Mouse (Mus musculus) forebrain, embryonic 11.5 days (tissue): ENCODE results near the gene Vmn2r19. TPM values are rescaled to one million over a fixed set of nuclear protein-coding genes. Genes with fewer than 3 reads are reported as not detected.

Experiments
- ATAC-seq: fragments of 200-750 bp; cut with Nextera tagmentation; replicated peaks from 2 replicates; pipeline ENCODE4 v1.8.0; 2017; ENCODE audit warnings: moderate TSS enrichment; ENCODE audit not compliant: low FRiP score
- DNase-seq: peaks from one replicate; pipeline ENCODE4 v3.0.0-alpha.2; 2017; ENCODE audit warnings: low spot score
- H3K27ac ChIP-seq: fragments of 300-500 bp; sonication (generic); 2 replicates; pipeline ENCODE4 v1.5.1; 2014; ENCODE audit warnings: low read depth, low read length
- H3K27me3 ChIP-seq: fragments of 300-500 bp; sonication (generic); 2 replicates; pipeline ENCODE4 v1.6.1; 2014; ENCODE audit warnings: mild to moderate bottlenecking, low read length, mixed read lengths; ENCODE audit not compliant: control insufficient read depth, insufficient read depth
- H3K36me3 ChIP-seq: fragments of 300-500 bp; sonication (generic); 2 replicates; pipeline ENCODE4 v1.6.1; 2014; ENCODE audit warnings: mild to moderate bottlenecking, low read length, moderate library complexity, mixed read lengths; ENCODE audit not compliant: control insufficient read depth, insufficient read depth
- H3K4me1 ChIP-seq: fragments of 300-500 bp; sonication (generic); replicated peaks from 2 replicates; pipeline ENCODE4 v1.6.1; 2014; ENCODE audit warnings: low read length, mixed read lengths; ENCODE audit not compliant: control insufficient read depth, insufficient read depth
- H3K4me2 ChIP-seq: fragments of 300-500 bp; sonication (generic); 2 replicates; pipeline ENCODE4 v1.6.1; 2014; ENCODE audit warnings: low read depth, mild to moderate bottlenecking, low read length, moderate library complexity, mixed read lengths; ENCODE audit not compliant: severe bottlenecking
- H3K4me3 ChIP-seq: fragments of 300-500 bp; sonication (generic); 2 replicates; pipeline ENCODE4 v1.5.1; 2014; ENCODE audit warnings: low read depth, low read length
- H3K9ac ChIP-seq: fragments of 300-500 bp; sonication (generic); 2 replicates; pipeline ENCODE4 v1.6.1; 2014; ENCODE audit warnings: low read length
- H3K9me3 ChIP-seq: fragments of 300-500 bp; sonication (generic); 2 replicates; pipeline ENCODE4 v1.6.1; 2016; ENCODE audit warnings: low read length, mixed read lengths; ENCODE audit not compliant: control insufficient read depth
- WGBS: fragments of 180-500 bp; shearing (Covaris S2); extraction: QIAGEN DNeasy Blood & Tissue Kit; methylation state at CpG from one replicate; pipeline ENCODE4 v1.1.7; 2014; 5-methylcytosine and 5-hydroxymethylcytosine counted together
- polyA plus RNA-seq: library from polyadenylated mRNA; unstranded; fragments of >200 nt; fragmentation: Nextera tagmentation; extraction: Ambion mirVana; gene quantifications from 2 replicates; pipeline ENCODE4 v1.2.1, GENCODE M21; 2014

Gene Vmn2r19
- polyA plus RNA-seq, 1 experiment from 2014 or later: not detected

DNA sequence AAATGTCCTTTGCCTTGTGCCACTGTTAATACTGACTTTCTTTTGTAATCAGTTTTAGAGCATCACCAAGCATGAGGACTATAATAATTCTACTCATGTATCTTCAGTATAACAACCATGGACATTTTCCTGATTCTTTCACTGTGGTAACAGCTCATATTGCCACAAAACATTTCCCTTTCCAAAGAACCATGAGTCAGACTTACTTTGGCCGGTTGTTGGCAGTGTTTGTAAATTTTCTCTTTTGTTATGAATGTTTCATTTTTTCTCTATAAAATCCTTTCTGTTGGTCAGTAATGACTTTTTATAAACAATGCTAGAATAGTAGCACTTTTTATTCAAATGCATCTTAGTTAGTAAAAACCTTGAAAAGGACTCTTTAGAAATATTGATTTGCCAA is 38.0 kb downstream of the Vmn2r19 start:
- Histone ChIP-seq H3K9ac (no peak overlapping the region), H3K27ac (no peak overlapping the region), H3K4me2 (no peak overlapping the region), H3K36me3 (no peaks in the 10 kb centered on the region), H3K4me1 (no peaks in the 10 kb centered on the region), H3K9me3 (no peaks in the 10 kb centered on the region), H3K4me3 (no peak overlapping the region), H3K27me3 (no peaks in the 10 kb centered on the region)
- DNase-seq (no peak), ATAC-seq (no peak)
- WGBS: 88% methylated on average over 1 of the region's 1 CpGs

Other genes starting within 250 kb of the Vmn2r19 start
- 0.49 and 1.3 TPM in 2 replicates for gene Clec4a2, start 201.9 kb upstream of the Vmn2r19 start, polyA plus RNA-seq
- not detected in 2 replicates for gene Clec4b2, start 135.4 kb upstream of the Vmn2r19 start, polyA plus RNA-seq
- gene Clec4n, start 78.5 kb upstream of the Vmn2r19 start, polyA plus RNA-seq: 0.23 TPM in 1 of 2 replicates, not detected in the other
- gene Clec4d, start 46.2 kb upstream of the Vmn2r19 start, polyA plus RNA-seq: not detected in 2 replicates
- gene Clec4e, start 18.5 kb upstream of the Vmn2r19 start, polyA plus RNA-seq: not detected in 2 replicates
- gene Vmn2r20, start 109.8 kb downstream of the Vmn2r19 start, polyA plus RNA-seq: not detected in 2 replicates
- not detected in 2 replicates for gene Vmn2r21, start 225.1 kb downstream of the Vmn2r19 start, polyA plus RNA-seq